Mouse (Mus musculus): Measurements from ENCODE around the gene 4833427G06Rik. TPM values are rescaled to one million over a fixed set of nuclear protein-coding genes. Genes with fewer than 3 reads are reported as not detected.
"Not testable (repeated sequence)": the region's sequence is repeated elsewhere in the genome, so short reads cannot be mapped to it uniquely, and the experiment has no call there.

The 4833427G06Rik gene
- polyA plus RNA-seq (2015; fragmentation: Nextera tagmentation; extraction: Ambion mirVana): not detected in 2 replicates

DNA sequence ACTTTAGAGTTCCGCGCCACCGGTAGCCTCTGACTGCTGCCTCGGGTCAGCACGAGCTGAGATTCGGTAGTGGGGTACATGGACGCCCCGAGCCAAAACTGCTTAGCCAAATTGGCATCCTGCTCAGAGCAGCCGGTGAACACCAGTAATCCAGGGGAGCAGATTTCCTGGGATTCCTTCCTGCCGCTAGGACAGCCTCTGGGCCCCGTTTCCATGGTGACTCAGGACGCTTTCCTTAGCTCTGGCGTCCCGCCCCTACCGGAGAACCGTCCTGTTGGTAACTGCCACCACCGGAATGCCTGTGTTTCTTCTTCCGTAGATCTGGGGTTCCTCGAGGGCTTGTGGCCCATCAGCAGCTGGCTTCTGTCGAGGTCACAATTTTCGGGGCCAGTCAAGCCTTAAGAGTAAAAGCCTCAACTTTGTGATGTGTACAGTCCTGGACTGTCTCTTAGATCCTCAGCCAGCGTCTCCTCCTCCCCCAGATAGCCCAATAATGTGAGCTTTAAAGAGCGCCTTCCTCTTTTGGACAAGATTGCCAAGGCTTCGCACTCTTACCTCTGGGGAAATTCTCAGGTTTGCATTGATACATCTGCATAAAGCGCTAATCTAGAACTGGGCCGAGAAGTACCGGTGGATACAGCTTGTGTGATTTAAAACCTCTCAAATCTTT, at the start of gene 4833427G06Rik:
4833427G06Rik (minus strand) TSS at position 323 of the 670 bp plus-strand sequence.
- Histone ChIP-seq H3K9ac (ENCODE audit: low read depth, low read length) (0 out of 2 replicates have a peak within 1 kb of the TSS, but pooled peaks have one; percentile 30), H3K4me3 (ENCODE audit: low read length) (peak within 1 kb of the TSS; percentile 26; the same call in 1 of the 2 replicates), H3K27ac (ENCODE audit: low read length) (no peak within 1 kb of the TSS), H3K27me3 (replicated peaks; ENCODE audit: control insufficient read depth, insufficient read depth, low read length) (peaks cover 6% of the 10 kb centered on the region; the same call in 1 of the 2 replicates), H3K4me1 (ENCODE audit: control insufficient read depth, insufficient read depth, low read length) (peaks cover 15% of the 10 kb centered on the region), H3K36me3 (ENCODE audit: control insufficient read depth, insufficient read depth, low read length) (no peaks in the 10 kb centered on the region), H3K4me2 (ENCODE audit: low read depth, low read length) (peak within 1 kb of the TSS; percentile 37), H3K9me3 (ENCODE audit: control insufficient read depth, low read length) (no peaks in the 10 kb centered on the region)
- ATAC-seq: peak; percentile 83
- 10% methylated on average over 27 of the region's 27 CpGs for WGBS

DNA sequence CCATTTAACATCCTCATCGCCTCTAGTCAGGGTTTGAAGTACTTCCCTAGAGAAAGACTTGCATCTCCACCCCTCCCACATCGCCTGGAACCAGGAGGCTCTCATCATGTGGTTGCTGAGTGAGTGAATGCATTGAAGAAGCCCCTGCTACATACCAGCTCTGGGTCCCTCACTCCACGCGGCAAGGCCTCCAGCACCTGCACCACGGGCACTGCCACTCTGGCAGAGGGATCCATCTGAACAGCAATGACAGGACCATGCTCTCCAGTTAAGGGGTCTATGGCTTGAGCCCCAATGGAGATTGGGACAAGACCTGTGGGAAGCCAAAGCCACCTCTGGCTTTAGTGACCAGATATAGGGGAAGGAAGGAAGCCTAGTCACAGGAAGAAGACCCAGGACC, 45.4 kb upstream of the 4833427G06Rik start:
- Histone ChIP-seq H3K4me3 (ENCODE audit: low read length) (no peak overlapping the region), H3K27me3 (replicated peaks; ENCODE audit: control insufficient read depth, insufficient read depth, low read length) (no peaks in the 10 kb centered on the region), H3K36me3 (ENCODE audit: control insufficient read depth, insufficient read depth, low read length) (no peaks in the 10 kb centered on the region), H3K9me3 (ENCODE audit: control insufficient read depth, low read length) (0 out of 2 replicates have a peak, but pooled peaks cover 4% of the 10 kb centered on the region), H3K4me2 (ENCODE audit: low read depth, low read length) (no peak overlapping the region), H3K9ac (ENCODE audit: low read depth, low read length) (no peak overlapping the region), H3K27ac (ENCODE audit: low read length) (no peak overlapping the region), H3K4me1 (ENCODE audit: control insufficient read depth, insufficient read depth, low read length) (peaks cover 4% of the 10 kb centered on the region; the same call in 1 of the 2 replicates)
- WGBS: 74% methylated on average over 5 of the region's 5 CpGs
- ATAC-seq: no peak

DNA sequence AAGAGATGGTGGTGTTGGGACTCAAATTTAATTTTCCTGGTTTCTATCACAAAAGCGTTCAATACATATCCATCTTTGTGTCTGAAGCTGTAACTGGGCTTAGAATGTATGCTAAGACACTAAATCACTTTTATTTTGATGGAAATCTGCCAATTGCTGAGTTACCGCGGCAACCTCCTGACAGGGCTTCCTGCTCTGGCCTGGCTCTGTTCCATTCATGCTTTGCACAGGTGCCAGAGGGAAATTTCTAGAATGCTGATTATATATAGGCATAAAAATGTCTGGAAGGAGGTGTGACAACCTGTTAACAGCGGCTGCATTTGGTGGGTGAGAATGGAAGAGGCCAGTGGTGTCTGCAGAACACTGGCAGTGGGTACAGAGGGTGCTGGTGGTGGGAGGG, 44.6 kb upstream of the 4833427G06Rik start:
- 69% methylated on average over 4 of the region's 4 CpGs for WGBS
- no peak for ATAC-seq
- H3K9ac ChIP-seq (ENCODE audit: low read depth, low read length): no peak overlapping the region
- H3K4me3 ChIP-seq (ENCODE audit: low read length): no peak overlapping the region
- H3K27me3 ChIP-seq (replicated peaks; ENCODE audit: control insufficient read depth, insufficient read depth, low read length): no peaks in the 10 kb centered on the region
- H3K4me2 ChIP-seq (ENCODE audit: low read depth, low read length): no peak overlapping the region
- no peaks in the 10 kb centered on the region for H3K4me1 ChIP-seq (ENCODE audit: control insufficient read depth, insufficient read depth, low read length)
- H3K27ac ChIP-seq (ENCODE audit: low read length): no peak overlapping the region
- H3K36me3 ChIP-seq (ENCODE audit: control insufficient read depth, insufficient read depth, low read length): no peaks in the 10 kb centered on the region
- H3K9me3 ChIP-seq (ENCODE audit: control insufficient read depth, low read length): 0 out of 2 replicates have a peak, but pooled peaks cover 4% of the 10 kb centered on the region

DNA sequence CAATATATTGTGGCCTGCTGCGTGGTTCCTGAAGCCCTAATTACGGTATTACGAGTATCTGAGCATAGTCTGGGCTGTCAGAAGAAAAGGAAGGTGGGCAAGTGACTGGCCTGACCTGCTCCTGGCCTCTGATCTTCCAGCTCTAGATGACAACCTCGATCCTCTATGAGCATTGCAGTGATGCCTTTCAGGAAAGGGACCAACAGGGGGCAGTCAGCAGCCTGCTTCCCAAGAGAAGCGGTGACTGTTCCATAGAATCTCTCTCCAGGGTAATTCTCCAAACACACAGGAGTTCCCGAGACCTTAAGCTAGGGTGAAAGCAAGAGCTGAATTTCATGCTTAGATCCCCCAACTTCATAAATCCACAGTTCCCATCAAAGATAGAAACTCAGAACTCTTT, 42.3 kb upstream of the 4833427G06Rik start:
- WGBS: 67% methylated on average over 6 of the region's 6 CpGs
- H3K27me3 ChIP-seq (replicated peaks; ENCODE audit: control insufficient read depth, insufficient read depth, low read length): no peaks in the 10 kb centered on the region
- no peak overlapping the region for H3K4me3 ChIP-seq (ENCODE audit: low read length)
- no peak overlapping the region for H3K4me2 ChIP-seq (ENCODE audit: low read depth, low read length)
- no peak overlapping the region for H3K27ac ChIP-seq (ENCODE audit: low read length)
- no peak overlapping the region for H3K9ac ChIP-seq (ENCODE audit: low read depth, low read length)
- ATAC-seq: no peak
- no peaks in the 10 kb centered on the region for H3K4me1 ChIP-seq (ENCODE audit: control insufficient read depth, insufficient read depth, low read length)
- H3K9me3 ChIP-seq (ENCODE audit: control insufficient read depth, low read length): 0 out of 2 replicates have a peak, but pooled peaks cover 4% of the 10 kb centered on the region
- H3K36me3 ChIP-seq (ENCODE audit: control insufficient read depth, insufficient read depth, low read length): no peaks in the 10 kb centered on the region

DNA sequence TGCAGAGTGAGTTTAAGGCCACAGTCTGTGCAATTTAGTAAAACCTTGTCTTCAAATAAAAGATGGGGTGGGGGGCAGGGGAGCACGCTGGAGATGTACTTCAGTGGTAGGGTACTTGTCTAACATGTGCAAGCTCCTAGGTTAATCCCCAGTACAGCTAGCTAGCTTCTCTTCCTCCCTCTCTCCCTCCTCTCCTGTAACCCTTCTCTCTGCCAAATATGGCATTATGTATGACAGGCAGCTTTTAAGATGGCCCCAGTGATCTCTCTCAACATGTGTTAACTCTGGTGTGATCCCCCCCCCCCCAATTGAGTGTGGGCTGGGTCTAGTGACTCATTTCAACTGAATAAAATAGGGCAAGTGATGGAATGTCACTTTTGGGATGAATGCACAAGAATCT, 41.6 kb upstream of the 4833427G06Rik start:
- Histone ChIP-seq H3K4me1 (ENCODE audit: control insufficient read depth, insufficient read depth, low read length) (no peaks in the 10 kb centered on the region), H3K36me3 (ENCODE audit: control insufficient read depth, insufficient read depth, low read length) (no peaks in the 10 kb centered on the region), H3K9me3 (ENCODE audit: control insufficient read depth, low read length) (0 out of 2 replicates have a peak, but pooled peaks cover 4% of the 10 kb centered on the region), H3K4me3 (ENCODE audit: low read length) (no peak overlapping the region), H3K9ac (ENCODE audit: low read depth, low read length) (no peak overlapping the region), H3K27me3 (replicated peaks; ENCODE audit: control insufficient read depth, insufficient read depth, low read length) (no peaks in the 10 kb centered on the region), H3K4me2 (ENCODE audit: low read depth, low read length) (no peak overlapping the region), H3K27ac (ENCODE audit: low read length) (no peak overlapping the region)
- no peak for ATAC-seq
- WGBS: 77% methylated on average over 1 of the region's 1 CpGs

DNA sequence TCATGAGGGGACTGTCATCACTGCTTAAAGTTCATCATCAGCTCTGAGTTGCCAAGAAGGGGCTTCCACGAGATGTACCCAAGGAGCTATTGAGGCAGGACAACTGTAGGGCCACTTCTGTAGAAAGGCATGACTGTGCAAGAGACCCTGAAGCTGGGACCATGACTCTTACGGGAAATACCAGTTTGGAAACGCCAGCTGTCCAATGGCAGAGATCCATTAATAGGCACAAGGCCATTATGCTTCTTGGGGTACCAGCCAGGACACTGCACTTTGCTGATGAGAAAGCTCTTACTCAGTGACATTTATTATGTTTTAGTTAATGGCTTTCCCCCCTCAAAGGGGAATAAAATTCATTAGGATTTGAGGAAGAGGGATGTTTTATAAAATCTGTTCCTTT, 38.8 kb upstream of the 4833427G06Rik start:
- H3K36me3 ChIP-seq (ENCODE audit: control insufficient read depth, insufficient read depth, low read length): no peaks in the 10 kb centered on the region
- 0 out of 2 replicates have a peak, but pooled peaks cover 3% of the 10 kb centered on the region for H3K9me3 ChIP-seq (ENCODE audit: control insufficient read depth, low read length)
- WGBS: 79% methylated on average over 3 of the region's 3 CpGs
- no peak overlapping the region for H3K4me2 ChIP-seq (ENCODE audit: low read depth, low read length)
- H3K4me1 ChIP-seq (ENCODE audit: control insufficient read depth, insufficient read depth, low read length): no peaks in the 10 kb centered on the region
- ATAC-seq: no peak
- no peak overlapping the region for H3K27ac ChIP-seq (ENCODE audit: low read length)
- H3K9ac ChIP-seq (ENCODE audit: low read depth, low read length): no peak overlapping the region
- no peak overlapping the region for H3K4me3 ChIP-seq (ENCODE audit: low read length)
- H3K27me3 ChIP-seq (replicated peaks; ENCODE audit: control insufficient read depth, insufficient read depth, low read length): no peaks in the 10 kb centered on the region

DNA sequence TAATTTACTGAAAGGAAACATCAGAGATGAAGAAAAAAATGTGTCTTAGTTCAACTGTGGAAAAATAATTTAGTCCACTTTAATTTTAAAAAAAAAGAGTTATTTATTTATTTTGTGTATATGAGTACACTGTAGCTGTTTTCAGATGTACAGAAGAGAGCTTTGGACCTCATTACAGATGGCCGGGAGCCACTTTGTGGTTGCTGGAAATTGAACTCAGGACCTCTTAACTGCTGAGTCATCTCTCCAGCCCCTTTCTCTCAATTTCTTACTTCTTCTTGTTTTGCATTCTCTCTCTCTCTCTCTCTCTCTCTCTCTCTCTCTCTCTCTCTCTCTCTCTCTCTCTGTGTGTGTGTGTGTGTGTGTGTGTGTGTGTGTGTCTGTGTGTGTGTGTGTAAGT, 37.5 kb upstream of the 4833427G06Rik start:
- WGBS: 90% methylated on average over 1 of the region's 1 CpGs
- not testable (repeated sequence) for H3K36me3 ChIP-seq (ENCODE audit: control insufficient read depth, insufficient read depth, low read length); H3K9me3 ChIP-seq (ENCODE audit: control insufficient read depth, low read length); H3K4me3 ChIP-seq (ENCODE audit: low read length); H3K9ac ChIP-seq (ENCODE audit: low read depth, low read length); H3K4me1 ChIP-seq (ENCODE audit: control insufficient read depth, insufficient read depth, low read length); H3K27me3 ChIP-seq (replicated peaks; ENCODE audit: control insufficient read depth, insufficient read depth, low read length); H3K27ac ChIP-seq (ENCODE audit: low read length); H3K4me2 ChIP-seq (ENCODE audit: low read depth, low read length); ATAC-seq

DNA sequence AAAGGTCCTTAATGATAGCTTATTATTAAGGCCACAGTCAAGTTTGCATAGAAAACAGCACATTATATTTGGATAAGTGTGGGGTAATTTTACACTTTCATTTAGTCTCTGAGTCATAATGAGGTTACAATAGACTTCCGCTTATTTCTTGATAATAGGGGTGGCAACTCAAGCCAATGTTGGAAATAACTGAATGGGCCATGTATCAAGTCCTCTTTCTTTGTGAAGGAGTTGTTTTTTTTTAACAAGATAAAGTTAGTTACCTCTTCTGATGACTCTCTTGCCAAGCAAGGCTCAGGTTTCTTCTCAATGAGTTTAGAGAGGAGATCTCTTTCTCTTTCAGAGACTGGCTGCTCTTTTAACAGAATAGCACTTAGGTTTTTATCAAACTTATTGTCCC, 36.4 kb upstream of the 4833427G06Rik start:
- H3K4me3 ChIP-seq (ENCODE audit: low read length): no peak overlapping the region
- H3K9ac ChIP-seq (ENCODE audit: low read depth, low read length): no peak overlapping the region
- no peaks in the 10 kb centered on the region for H3K9me3 ChIP-seq (ENCODE audit: control insufficient read depth, low read length)
- no peaks in the 10 kb centered on the region for H3K36me3 ChIP-seq (ENCODE audit: control insufficient read depth, insufficient read depth, low read length)
- H3K4me1 ChIP-seq (ENCODE audit: control insufficient read depth, insufficient read depth, low read length): no peaks in the 10 kb centered on the region
- WGBS: 91% methylated on average over 1 of the region's 1 CpGs
- no peak for ATAC-seq
- H3K4me2 ChIP-seq (ENCODE audit: low read depth, low read length): no peak overlapping the region
- H3K27ac ChIP-seq (ENCODE audit: low read length): no peak overlapping the region
- no peaks in the 10 kb centered on the region for H3K27me3 ChIP-seq (replicated peaks; ENCODE audit: control insufficient read depth, insufficient read depth, low read length)

DNA sequence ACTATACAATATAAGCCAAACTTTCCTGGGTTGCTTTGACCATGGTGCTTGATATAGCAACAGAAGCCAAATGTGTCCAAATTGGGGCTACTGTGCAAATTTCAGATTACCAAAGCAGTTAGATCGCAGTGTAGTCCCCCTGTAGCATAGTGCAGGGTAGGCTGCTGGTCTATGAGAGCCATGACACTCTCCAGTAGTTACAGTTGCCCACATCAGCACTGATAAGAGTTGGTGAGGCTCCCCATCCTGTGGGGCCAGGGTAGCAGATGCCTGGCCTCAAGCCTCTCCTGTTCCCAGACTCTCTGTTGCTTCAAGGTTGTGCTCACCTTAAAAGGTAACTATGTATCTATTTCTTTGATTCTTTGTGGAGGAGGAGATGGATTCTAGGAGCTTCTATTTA, 36.0 kb upstream of the 4833427G06Rik start:
- H3K4me1 ChIP-seq (ENCODE audit: control insufficient read depth, insufficient read depth, low read length): no peaks in the 10 kb centered on the region
- no peak for ATAC-seq
- H3K9me3 ChIP-seq (ENCODE audit: control insufficient read depth, low read length): no peaks in the 10 kb centered on the region
- H3K36me3 ChIP-seq (ENCODE audit: control insufficient read depth, insufficient read depth, low read length): no peaks in the 10 kb centered on the region
- H3K27me3 ChIP-seq (replicated peaks; ENCODE audit: control insufficient read depth, insufficient read depth, low read length): no peaks in the 10 kb centered on the region
- H3K9ac ChIP-seq (ENCODE audit: low read depth, low read length): no peak overlapping the region
- H3K27ac ChIP-seq (ENCODE audit: low read length): no peak overlapping the region
- no peak overlapping the region for H3K4me2 ChIP-seq (ENCODE audit: low read depth, low read length)
- H3K4me3 ChIP-seq (ENCODE audit: low read length): no peak overlapping the region
- 86% methylated on average over 1 of the region's 1 CpGs for WGBS
